Mouse (Mus musculus) macrophage (primary cell): ENCODE data around the gene Zfp423. TPM values are rescaled to one million over a fixed set of nuclear protein-coding genes. Genes with fewer than 3 reads are reported as not detected.

Experiments used
- H3K27ac ChIP-seq: fragments of 350-480 bp; formaldehyde crosslinking; 2 replicates; pipeline ENCODE4 v1.9.0; 2021
- H3K36me3 ChIP-seq: fragments of 350-480 bp; formaldehyde crosslinking; 2 replicates; pipeline ENCODE4 v1.9.0; 2021; ENCODE audit errors: inconsistent target
- H3K4me3 ChIP-seq: fragments of 350-480 bp; formaldehyde crosslinking; 2 replicates; pipeline ENCODE4 v1.9.0; 2021; ENCODE audit errors: inconsistent target
- H3K79me2 ChIP-seq: fragments of 350-480 bp; formaldehyde crosslinking; 2 replicates; pipeline ENCODE4 v1.9.0; 2021; ENCODE audit errors: inconsistent target
- WGBS: methylation state at CpG from one replicate; pipeline ENCODE4 v1.1.7; 2026; ENCODE audit warnings: inconsistent platforms; ENCODE audit not compliant: missing documents; 5-methylcytosine and 5-hydroxymethylcytosine counted together
- polyA plus RNA-seq: library from polyadenylated mRNA; stranded (reverse); fragments of 250-400 nt; gene quantifications from 3 replicates; pipeline ENCODE4 v1.2.4, GENCODE M21; 2018; ENCODE audit warnings: inconsistent platforms

Gene Zfp423
- polyA plus RNA-seq, 1 experiment from 2014 or later = not detected

- H3K79me2 ChIP-seq = no peaks in the 10 kb centered on the region
- 90% methylated on average over 8 of the region's 9 CpGs for WGBS
- H3K27ac ChIP-seq = no peak overlapping the region
- no peak overlapping the region for H3K4me3 ChIP-seq
- no peaks in the 10 kb centered on the region for H3K36me3 ChIP-seq
These were observed 303.4 kb downstream of the Zfp423 start for GRCm38 (mm10) chr8:87655946-87656345.

GRCm38 (mm10) chr8:87647781-87648180 lies 311.6 kb downstream of the Zfp423 start:
- no peak overlapping the region for H3K4me3 ChIP-seq
- H3K79me2 ChIP-seq = no peaks in the 10 kb centered on the region
- WGBS = 97% methylated on average over 9 of the region's 9 CpGs
- H3K36me3 ChIP-seq = no peaks in the 10 kb centered on the region
- H3K27ac ChIP-seq = no peak overlapping the region

DNA sequence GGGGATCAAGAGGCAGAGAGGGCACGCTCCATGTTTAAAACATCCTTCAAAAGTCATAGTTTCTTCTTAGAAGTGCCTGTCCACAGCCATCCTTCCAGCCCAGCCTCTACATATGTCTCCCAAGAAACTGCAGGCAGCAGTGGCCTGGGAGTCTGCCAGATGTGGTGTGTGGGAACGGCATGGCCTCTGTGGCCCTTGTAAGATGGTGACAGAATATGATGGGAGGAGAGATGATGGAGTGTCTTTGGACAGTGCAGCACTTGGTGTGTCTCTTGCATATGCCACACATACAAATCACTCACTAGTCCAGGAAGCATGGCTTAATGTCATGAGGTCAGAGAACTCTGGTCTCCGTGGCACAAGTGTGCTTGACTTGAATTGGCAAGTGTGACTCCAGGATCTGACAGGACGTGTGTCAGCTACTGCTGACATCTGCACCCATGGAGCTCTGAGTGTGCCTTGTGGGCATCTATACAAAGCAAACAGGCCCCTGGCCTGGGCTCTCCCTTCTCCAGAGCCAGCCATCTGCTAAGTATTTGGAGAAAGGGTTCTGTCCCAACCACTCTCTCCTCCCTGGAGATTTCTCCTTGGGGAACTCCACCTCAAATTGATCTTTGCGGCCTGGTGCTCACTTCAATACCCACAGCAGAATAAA lies 313.4 kb downstream of the Zfp423 start:
- H3K27ac ChIP-seq = no peak overlapping the region
- no peak overlapping the region for H3K4me3 ChIP-seq
- H3K79me2 ChIP-seq = no peaks in the 10 kb centered on the region
- 90% methylated on average over 5 of the region's 5 CpGs for WGBS
- no peaks in the 10 kb centered on the region for H3K36me3 ChIP-seq

DNA sequence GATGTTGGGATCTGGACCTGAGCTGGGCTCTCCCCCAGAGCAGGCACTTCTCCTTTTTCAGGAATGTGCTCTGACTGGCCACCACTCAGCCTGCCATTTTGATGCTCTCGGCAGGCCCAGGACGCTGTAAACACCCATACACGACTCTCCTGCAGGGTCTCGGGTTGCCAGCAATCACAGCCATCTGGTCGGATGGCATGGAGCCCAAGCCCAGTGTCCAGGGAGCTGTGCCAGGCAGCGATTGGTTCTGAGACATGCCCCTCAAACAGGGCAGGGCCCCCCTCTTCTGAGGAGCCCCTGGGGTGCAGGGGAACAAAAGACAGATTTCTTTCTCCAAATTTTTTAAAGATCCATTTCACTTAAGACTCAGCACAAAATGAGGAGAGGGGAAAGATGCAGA lies 314.0 kb downstream of the Zfp423 start:
- H3K79me2 ChIP-seq = no peaks in the 10 kb centered on the region
- H3K4me3 ChIP-seq = no peak overlapping the region
- H3K27ac ChIP-seq = no peak overlapping the region
- H3K36me3 ChIP-seq = no peaks in the 10 kb centered on the region
- WGBS = 67% methylated on average over 6 of the region's 6 CpGs

GRCm38 (mm10) chr8:87640930-87641329 lies 318.5 kb downstream of the Zfp423 start:
- 35% methylated on average over 3 of the region's 3 CpGs for WGBS
- Histone ChIP-seq H3K79me2 (no peaks in the 10 kb centered on the region), H3K4me3 (no peak overlapping the region), H3K36me3 (no peaks in the 10 kb centered on the region), H3K27ac (no peak overlapping the region)

- Histone ChIP-seq H3K79me2 (no peaks in the 10 kb centered on the region), H3K27ac (no peak overlapping the region)
- WGBS = 85% methylated on average over 11 of the region's 11 CpGs
These were observed 323.1 kb downstream of the Zfp423 start for GRCm38 (mm10) chr8:87636226-87636742.

GRCm38 (mm10) chr8:87631776-87632175 lies 327.6 kb downstream of the Zfp423 start:
- Histone ChIP-seq H3K27ac (no peak overlapping the region), H3K36me3 (no peaks in the 10 kb centered on the region), H3K79me2 (no peaks in the 10 kb centered on the region), H3K4me3 (no peak overlapping the region)
- 81% methylated on average over 7 of the region's 7 CpGs for WGBS

More at GRCm38 (mm10) chr8:87636226-87636742, 323.1 kb downstream of the Zfp423 start:
- Histone ChIP-seq H3K4me3 (no peak overlapping the region), H3K36me3 (no peaks in the 10 kb centered on the region)

DNA sequence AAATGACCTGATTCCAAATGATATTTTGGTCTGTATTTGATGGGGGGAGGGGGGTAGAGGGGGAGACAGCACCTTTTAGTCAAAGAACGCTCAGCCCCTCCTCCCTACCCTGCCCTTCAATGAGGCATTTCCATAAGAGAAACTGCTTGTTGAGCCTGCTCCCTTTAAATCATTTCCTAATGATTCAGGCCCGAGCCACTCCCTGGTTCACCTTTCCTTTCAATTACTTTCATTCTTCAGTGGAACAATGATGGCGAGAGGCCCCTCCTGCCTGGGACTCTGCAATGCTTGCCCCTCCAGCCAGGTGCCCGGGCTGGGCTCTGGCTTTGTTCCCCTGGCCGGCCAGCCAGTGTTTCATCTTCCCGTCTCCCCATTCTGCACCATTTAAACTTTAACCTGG lies 329.7 kb downstream of the Zfp423 start:
- H3K4me3 ChIP-seq = no peak overlapping the region
- 84% methylated on average over 6 of the region's 6 CpGs for WGBS

GRCm38 (mm10) chr8:87621181-87621580 lies 338.2 kb downstream of the Zfp423 start:
- WGBS = 79% methylated on average over 12 of the region's 12 CpGs
- H3K79me2 ChIP-seq = no peaks in the 10 kb centered on the region
- H3K36me3 ChIP-seq = no peaks in the 10 kb centered on the region
- H3K27ac ChIP-seq = no peak overlapping the region
- H3K4me3 ChIP-seq = no peak overlapping the region

More for the DNA sequence above, 329.7 kb downstream of the Zfp423 start:
- Histone ChIP-seq H3K79me2 (no peaks in the 10 kb centered on the region), H3K36me3 (no peaks in the 10 kb centered on the region), H3K27ac (no peak overlapping the region)

DNA sequence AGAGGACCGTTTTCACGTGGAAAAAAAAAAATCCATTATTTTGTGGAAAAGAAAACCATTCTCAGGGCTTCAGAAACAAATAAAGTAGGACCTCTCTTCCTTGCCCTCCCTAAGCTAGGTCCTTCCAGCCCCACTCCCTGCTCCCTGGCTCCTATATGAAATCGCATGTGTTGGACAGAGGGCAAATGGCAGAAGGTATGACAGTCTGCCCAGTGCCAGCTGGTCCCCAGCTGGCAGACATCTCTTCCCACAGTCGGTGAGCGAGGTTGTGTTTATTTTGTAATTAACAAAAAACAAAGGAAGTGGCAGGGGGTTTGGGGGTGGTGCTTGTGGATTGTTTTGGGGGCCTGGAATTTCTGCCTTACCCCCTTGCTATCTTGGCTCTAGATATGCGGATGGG lies 339.2 kb downstream of the Zfp423 start:
- H3K27ac ChIP-seq = no peak overlapping the region
- WGBS = 79% methylated on average over 6 of the region's 6 CpGs
- no peaks in the 10 kb centered on the region for H3K79me2 ChIP-seq

GRCm38 (mm10) chr8:87619529-87619928 lies 339.9 kb downstream of the Zfp423 start:
- H3K79me2 ChIP-seq = no peaks in the 10 kb centered on the region
- 90% methylated on average over 2 of the region's 2 CpGs for WGBS
- no peak overlapping the region for H3K27ac ChIP-seq
- H3K4me3 ChIP-seq = no peak overlapping the region
- H3K36me3 ChIP-seq = no peaks in the 10 kb centered on the region

More for the DNA sequence above, 339.2 kb downstream of the Zfp423 start:
- H3K36me3 ChIP-seq = no peaks in the 10 kb centered on the region
- no peak overlapping the region for H3K4me3 ChIP-seq

GRCm38 (mm10) chr8:87619118-87619517 lies 340.3 kb downstream of the Zfp423 start:
- H3K36me3 ChIP-seq = no peaks in the 10 kb centered on the region
- no peaks in the 10 kb centered on the region for H3K79me2 ChIP-seq
- WGBS = 51% methylated on average over 7 of the region's 7 CpGs
- no peak overlapping the region for H3K4me3 ChIP-seq
- H3K27ac ChIP-seq = no peak overlapping the region

DNA sequence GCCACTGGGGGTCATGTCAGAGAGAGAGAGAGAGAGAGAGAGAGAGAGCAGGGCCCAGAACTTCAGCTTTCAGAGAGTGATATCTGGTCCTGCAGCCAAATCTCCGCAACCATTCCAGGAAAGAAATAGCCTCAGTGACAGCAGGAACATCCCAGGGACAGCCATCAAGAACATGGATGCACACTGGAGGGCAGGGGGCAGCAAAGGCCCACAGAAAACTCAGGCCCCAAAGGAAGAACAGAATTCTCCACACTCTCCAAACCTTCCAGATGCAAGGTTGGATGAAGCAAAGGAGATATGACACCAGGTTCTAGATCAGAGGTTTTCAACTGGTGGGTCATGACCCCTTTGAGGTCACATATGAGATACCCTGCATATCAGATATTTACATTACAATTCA lies 345.7 kb downstream of the Zfp423 start:
- 100% methylated on average over 1 of the region's 1 CpGs for WGBS
- Histone ChIP-seq H3K79me2 (no peaks in the 10 kb centered on the region), H3K36me3 (no peaks in the 10 kb centered on the region), H3K4me3 (no peak overlapping the region), H3K27ac (no peak overlapping the region)
